Mouse (Mus musculus) B cell, adult 67 days (primary cell): Measurements from ENCODE around the gene Tmem50a. TPM values are rescaled to one million over a fixed set of nuclear protein-coding genes. Genes with fewer than 3 reads are reported as not detected.

Experiments used
- total RNA-seq, 2 experiments: library from RNA; stranded (reverse); gene quantifications; 4 replicates each; pipeline ENCODE4 v1.2.4; 2023

The Tmem50a gene
- total RNA-seq, result 100 to 1,000 TPM; 123 to 131 TPM

GRCm38 (mm10) chr4:134914864-134915209, at the start of gene Tmem50a:
TSS of gene Tmem50a (minus strand) at chr4:134915024.

GRCm38 (mm10) chr4:134930684-134931481, 16.1 kb upstream of the Tmem50a start, which contains the start of gene Syf2:
TSS of gene Syf2 (plus strand) at chr4:134930898.

GRCm38 (mm10) chr4:134923258-134924018, 8.6 kb upstream of the Tmem50a start, which contains the start of gene Rsrp1:
TSS of gene Rsrp1 (plus strand) at chr4:134923592.

GRCm38 (mm10) chr4:134863937-134864729, 50.7 kb downstream of the Tmem50a start, which contains the start of gene Rhd:
TSS of gene Rhd (plus strand) at chr4:134864536.

GRCm38 (mm10) chr4:134853259-134853636, 61.6 kb downstream of the Tmem50a start, which contains the start of gene Maco1:
TSS of gene Maco1 (minus strand) at chr4:134853345.

Other genes starting within 250 kb of the Tmem50a start
- gene Man1c1, start 210.7 kb downstream of the Tmem50a start, total RNA-seq, result 1 to 10 TPM; 6.5 to 6.7 TPM
- gene Ldlrap1, start 147.0 kb downstream of the Tmem50a start, total RNA-seq, result 10 to 100 TPM; 14.7 to 18.6 TPM
- 10 to 100 TPM; 52.8 to 53.8 TPM for gene Maco1, start 61.7 kb downstream of the Tmem50a start, total RNA-seq
- gene Rhd, start 50.5 kb downstream of the Tmem50a start, total RNA-seq, result not detected
- gene Rsrp1, start 8.6 kb upstream of the Tmem50a start, total RNA-seq, result 100 to 1,000 TPM; 358 to 368 TPM
- gene Syf2, start 15.9 kb upstream of the Tmem50a start, total RNA-seq, result 100 to 1,000 TPM; 189 to 203 TPM
- gene Runx3, start 205.6 kb upstream of the Tmem50a start, total RNA-seq, result 10 to 100 TPM; 92.4 to 99.3 TPM